Comparison of ENCODE assay signal across 15 mouse cellular contexts in the genomic region with DNA sequence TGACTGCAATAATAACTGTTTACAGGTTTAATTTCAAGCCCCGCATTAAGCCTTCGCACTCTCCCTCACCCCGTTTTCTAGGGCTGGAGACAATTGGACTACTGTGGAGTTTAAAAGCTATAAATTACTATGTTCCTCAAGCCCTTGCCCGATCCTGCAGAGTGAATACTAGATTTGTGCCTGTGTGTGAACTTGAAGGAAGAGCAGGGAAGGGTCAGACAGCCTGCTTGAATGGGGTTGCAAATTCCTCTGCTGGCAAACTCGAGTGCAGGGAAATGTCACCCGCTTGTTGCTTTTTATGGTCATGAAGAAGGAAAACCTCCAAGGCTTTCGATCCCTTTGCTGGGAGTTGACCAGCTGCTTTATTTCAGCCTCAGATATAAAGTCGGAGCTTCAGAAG. TPM values are rescaled to one million over a fixed set of nuclear protein-coding genes. Genes with fewer than 3 reads are reported as not detected.
DNase-seq lines count a peak whose midpoint lies in the region; ATAC-seq and TF ChIP-seq lines count a peak whose summit lies in the region.
"Had no signal": no experiment of that assay in that cellular context is flagged by ENCODE, and none has a peak within 500 bp of the region (broad histone marks: within the 10 kb centered on the region; RNA-seq: fewer than 3 reads in every experiment).

No protein-coding gene starts in this region.

- H3K4me1 ChIP-seq in heart, adult 2 months (ENCODE audit: control insufficient read depth, insufficient read depth, low read length): no peaks in the 10 kb centered on the region; the same call in 1 of the 2 replicates
- no peaks in the 10 kb centered on the region for H3K4me1 ChIP-seq in lung, embryonic 14.5 days (ENCODE audit: insufficient read depth)
- H3K4me1 ChIP-seq in lung, adult 2 months (ENCODE audit: control insufficient read depth, insufficient read depth, low read length): no peaks in the 10 kb centered on the region
- no peaks in the 10 kb centered on the region for H3K4me1 ChIP-seq in neural tube, embryonic 14.5 days (ENCODE audit: control insufficient read depth, insufficient read depth, low read length)
- no peaks in the 10 kb centered on the region for H3K4me1 ChIP-seq in hindbrain, embryonic 16.5 days (ENCODE audit: control insufficient read depth, insufficient read depth, low read depth, low read length)
- H3K4me1 ChIP-seq: forebrain, embryonic 13.5 days; midbrain, embryonic 15.5 days had no signal

- 0 out of 2 replicates have a peak, but pooled peaks have one; percentile 29 for ATAC-seq in lung, embryonic 14.5 days (ENCODE audit: insufficient read depth)
- ATAC-seq in neural tube, embryonic 14.5 days (ENCODE audit: low read depth): 0 out of 2 replicates have a peak, but pooled peaks have one; percentile 22
- ATAC-seq in hindbrain, embryonic 16.5 days: no peak
- ATAC-seq: forebrain, embryonic 13.5 days; liver, postnatal 0 days; midbrain, embryonic 15.5 days had no signal

- H3K27me3 ChIP-seq in heart, adult 2 months (ENCODE audit: control insufficient read depth, insufficient read depth, low read length): no peaks in the 10 kb centered on the region
- H3K27me3 ChIP-seq in lung, embryonic 14.5 days (ENCODE audit: insufficient read depth, low read length): no peaks in the 10 kb centered on the region
- H3K27me3 ChIP-seq in neural tube, embryonic 14.5 days (ENCODE audit: control insufficient read depth, insufficient read depth, low read length): no peaks in the 10 kb centered on the region
- H3K27me3 ChIP-seq in hindbrain, embryonic 16.5 days (replicated peaks; ENCODE audit: control insufficient read depth, insufficient read depth, low read length): no peaks in the 10 kb centered on the region
- H3K27me3 ChIP-seq: forebrain, embryonic 13.5 days; midbrain, embryonic 15.5 days had no signal

- TF ChIP-seq POLR2A in heart, adult 2 months (IDR thresholded peaks at IDR 0.05; ENCODE audit: insufficient read depth, low read depth, low read length): no peak
- no peak for TF ChIP-seq POLR2A in lung, adult 2 months (IDR thresholded peaks at IDR 0.05; ENCODE audit: borderline replicate concordance, extremely low read depth, low read depth, low read length)

- WGBS in heart, adult 2 months: 58% methylated on average over 8 of the region's 8 CpGs
- WGBS in lung, embryonic 14.5 days: 48% methylated on average over 8 of the region's 8 CpGs
- 61% methylated on average over 8 of the region's 8 CpGs for WGBS in lung, adult 2 months
- 13% methylated on average over 8 of the region's 8 CpGs for WGBS in neural tube, embryonic 14.5 days
- WGBS in hindbrain, embryonic 16.5 days: 64% methylated on average over 8 of the region's 8 CpGs

- intact Hi-C loops in heart, adult 2 months (cut with DNase I): no loop called here

- H3K9ac ChIP-seq in heart, adult 2 months (ENCODE audit: low read depth, low read length): no peak overlapping the region
- H3K9ac ChIP-seq in lung, embryonic 14.5 days: no peak overlapping the region
- no peak overlapping the region for H3K9ac ChIP-seq in neural tube, embryonic 14.5 days (replicated peaks; ENCODE audit: low read depth, low read length)
- no peak overlapping the region for H3K9ac ChIP-seq in hindbrain, embryonic 16.5 days (ENCODE audit: low read depth, low read length)
- H3K9ac ChIP-seq: forebrain, embryonic 13.5 days; liver, postnatal 0 days; midbrain, embryonic 15.5 days had no signal

- no peak overlapping the region for H3K27ac ChIP-seq in heart, adult 2 months
- H3K27ac ChIP-seq in lung, embryonic 14.5 days (ENCODE audit: low read depth): peak overlapping the region; percentile 15; the same call in 1 of the 2 replicates
- no peak overlapping the region for H3K27ac ChIP-seq in neural tube, embryonic 14.5 days (ENCODE audit: low read depth, low read length)
- no peak overlapping the region for H3K27ac ChIP-seq in hindbrain, embryonic 16.5 days (ENCODE audit: low read depth, low read length)
- H3K27ac ChIP-seq: embryonic facial prominence, embryonic 10.5 days; forebrain, embryonic 13.5 days; midbrain, embryonic 15.5 days had no signal

- H3K4me3 ChIP-seq in heart, adult 2 months: no peak overlapping the region
- no peak overlapping the region for H3K4me3 ChIP-seq in lung, embryonic 14.5 days (ENCODE audit: low read depth, low read length)
- H3K4me3 ChIP-seq in lung, adult 2 months (replicated peaks; ENCODE audit: extremely low read depth, low read depth, low read length): no peak overlapping the region
- H3K4me3 ChIP-seq in neural tube, embryonic 14.5 days (ENCODE audit: low read depth, low read length): no peak overlapping the region
- no peak overlapping the region for H3K4me3 ChIP-seq in hindbrain, embryonic 16.5 days (ENCODE audit: low read length)
- H3K4me3 ChIP-seq: embryonic facial prominence, embryonic 10.5 days; forebrain, embryonic 13.5 days; midbrain, embryonic 15.5 days had no signal

- H3K36me3 ChIP-seq in heart, adult 2 months (ENCODE audit: control insufficient read depth, insufficient read depth, low read length): no peaks in the 10 kb centered on the region
- H3K36me3 ChIP-seq in lung, embryonic 14.5 days (ENCODE audit: insufficient read depth): no peaks in the 10 kb centered on the region
- no peaks in the 10 kb centered on the region for H3K36me3 ChIP-seq in neural tube, embryonic 14.5 days (ENCODE audit: control insufficient read depth, insufficient read depth, low read length)
- no peaks in the 10 kb centered on the region for H3K36me3 ChIP-seq in hindbrain, embryonic 16.5 days (ENCODE audit: control insufficient read depth, insufficient read depth, low read length)
- H3K36me3 ChIP-seq: embryonic facial prominence, embryonic 10.5 days; midbrain, embryonic 15.5 days had no signal

- TF ChIP-seq EP300 in heart, adult 2 months (IDR thresholded peaks at IDR 0.05; ENCODE audit: insufficient read depth, low read depth, low read length): no peak

- H3K9me3 ChIP-seq in lung, embryonic 14.5 days (ENCODE audit: low read depth, low read length): no peaks in the 10 kb centered on the region
- no peaks in the 10 kb centered on the region for H3K9me3 ChIP-seq in neural tube, embryonic 14.5 days (ENCODE audit: control insufficient read depth, low read length)
- no peaks in the 10 kb centered on the region for H3K9me3 ChIP-seq in hindbrain, embryonic 16.5 days (ENCODE audit: control insufficient read depth, low read length)
- H3K9me3 ChIP-seq: forebrain, embryonic 13.5 days; midbrain, embryonic 15.5 days had no signal

- no peak for TF ChIP-seq CTCF in heart, adult 2 months (IDR thresholded peaks at IDR 0.05)
- TF ChIP-seq CTCF in lung, embryonic 14.5 days (IDR thresholded peaks at IDR 0.05; ENCODE audit: low read depth): no peak
- TF ChIP-seq CTCF in lung, adult 2 months (IDR thresholded peaks at IDR 0.05; ENCODE audit: insufficient read depth, low read length): no peak

- H3K4me2 ChIP-seq in lung, embryonic 14.5 days: no peak overlapping the region
- no peak overlapping the region for H3K4me2 ChIP-seq in neural tube, embryonic 14.5 days (ENCODE audit: low read depth, low read length)
- H3K4me2 ChIP-seq in hindbrain, embryonic 16.5 days (ENCODE audit: low read length): no peak overlapping the region
- H3K4me2 ChIP-seq: forebrain, embryonic 13.5 days; midbrain, embryonic 15.5 days had no signal

- no peaks in the 10 kb centered on the region for H3K79me2 ChIP-seq in heart, adult 2 months (replicated peaks; ENCODE audit: control insufficient read depth, insufficient read depth, low read length)

- peak; percentile 23 to 28 for DNase-seq in heart, adult 18-20 months
- DNase-seq in heart, adult 2 months: no peak
- peak; percentile 75 for DNase-seq in lung, embryonic 14.5 days
- DNase-seq in lung, adult 2 months: no peak
- DNase-seq in kidney, postnatal 14 days: peak; percentile 50
- no peak for DNase-seq in left cerebral cortex, adult 8-10 months (ENCODE audit: low spot score in 2 of 2)
- DNase-seq: adrenal gland, postnatal 10 days; gastrocnemius, postnatal 25 days; liver, postnatal 0 days; right cerebral cortex, postnatal 4 days had no signal

RNA-seq across cellular contexts. Expression of a gene that starts 19.6 kb away (rescaled TPM):
- 10 to 100 TPM; 21.0 to 25.9 TPM for total RNA-seq in heart, adult 18-20 months (2021)
- 10 to 100 TPM; 17.4 to 28.0 TPM for total RNA-seq in heart, adult 2 months (2021)
- polyA plus RNA-seq in heart, adult 2 months (2012; rRNA removed): 7.5 and 13.0 TPM in 2 replicates
- 58.9 and 63.9 TPM in 2 replicates for polyA plus RNA-seq in lung, embryonic 14.5 days (2014; fragmentation: Nextera tagmentation; extraction: Ambion mirVana)
- polyA plus RNA-seq in lung, adult 2 months (2012; rRNA removed): 18.2 and 26.9 TPM in 2 replicates
- polyA plus RNA-seq in neural tube, embryonic 14.5 days (2014; fragmentation: Nextera tagmentation; extraction: Ambion mirVana): 30.6 and 65.3 TPM in 2 replicates
- 10 to 100 TPM; 17.3 to 20.6 (median 19.8) TPM for total RNA-seq in left cerebral cortex, adult 8-10 months (2022)
- polyA plus RNA-seq in hindbrain, embryonic 16.5 days (2015; fragmentation: Nextera tagmentation; extraction: Ambion mirVana): 42.4 and 50.7 TPM in 2 replicates

Comparison
In these comparisons a context has a peak if more than half of its experiments do, and no peak if none do; other contexts are left out.
1. DNase-seq: peak in heart, adult 18-20 months (2 of 2), lung, embryonic 14.5 days (single experiment) and kidney, postnatal 14 days (single experiment); none in heart, adult 2 months (0 of 2), lung, adult 2 months (single experiment) and left cerebral cortex, adult 8-10 months (0 of 2).